ENCODE assay signal across 23 mouse cellular contexts in genomic region chr14:101878346-101879049, GRCm38 (mm10).
A peak's percentile ranks its signal among the peaks of the same experiment; 100 is the strongest.
DNase-seq lines count a peak whose midpoint lies in the region; ATAC-seq and TF ChIP-seq lines count a peak whose summit lies in the region.
"Had no signal": no experiment of that assay in that cellular context is flagged by ENCODE, and none has a peak within 500 bp of the region (broad histone marks: within the 10 kb centered on the region; RNA-seq: fewer than 3 reads in every experiment).

No protein-coding gene starts in this region.

- H3K27ac ChIP-seq in gastrocnemius, adult 2 months, result peak overlapping the region; percentile 40; the same call in 1 of the 2 replicates
- peak overlapping the region; percentile 10; the same call in 1 of the 2 replicates for H3K27ac ChIP-seq in cortical plate, adult 2 months (ENCODE audit: insufficient read depth, low read length)
- H3K27ac ChIP-seq: embryonic facial prominence, embryonic 10.5 days; forebrain, embryonic 10.5 days; limb, embryonic 15.5 days; liver, embryonic 14.5 days; lung, embryonic 15.5 days; midbrain, embryonic 13.5 days had no signal

- no peak for TF ChIP-seq CTCF in gastrocnemius, adult 2 months (IDR thresholded peaks at IDR 0.05)
- TF ChIP-seq CTCF in cortical plate, adult 2 months (IDR thresholded peaks at IDR 0.05; ENCODE audit: extremely low read depth, insufficient read depth, low read length), result no peak

- H3K4me1 ChIP-seq in cortical plate, adult 2 months (ENCODE audit: control insufficient read depth, insufficient read depth, low read length), result peaks cover 4% of the 10 kb centered on the region
- H3K4me1 ChIP-seq: forebrain, embryonic 10.5 days; midbrain, embryonic 13.5 days had no signal

- TF ChIP-seq POLR2A in cortical plate, adult 2 months (IDR thresholded peaks at IDR 0.05; ENCODE audit: extremely low read depth, insufficient read depth, low read length), result no peak

- WGBS in large intestine, adult 2 months, result 23% methylated on average over 8 of the region's 8 CpGs

- DNase-seq in gastrocnemius, adult 2 months, result no peak
- DNase-seq in gastrocnemius, adult 18-20 months (ENCODE audit: low spot score), result no peak
- peak; percentile 52 for DNase-seq in large intestine, adult 2 months (ENCODE audit: low read depth, low spot score)
- no peak for DNase-seq in right cerebral cortex, adult 18-20 months
- no peak for DNase-seq in MN1 (ENCODE audit: low spot score)
- DNase-seq: adrenal gland, adult 2 months; cerebellum, adult 8-10 months; kidney, adult 8-10 months; kidney, postnatal 10 days; left cerebral cortex, postnatal 4 days; lung, postnatal 36 days; right cerebral cortex, postnatal 25 days; thymus, postnatal 36 days had no signal

- intact Hi-C loops in gastrocnemius, adult 2 months (cut with DNase I), result loop anchor here (10.0 kb wide), 1 partner anchor 94 kb away; no protein-coding TSS in a partner anchor

- ATAC-seq in CD4-positive, CD25-positive, alpha-beta regulatory T cell, adult 4 months, result peak; percentile 8
- ATAC-seq in activated CD4-positive, CD25-positive, alpha-beta regulatory T cell, adult 4 months, result no peak
- ATAC-seq: midbrain, embryonic 13.5 days had no signal

- no peak overlapping the region for H3K4me3 ChIP-seq in gastrocnemius, adult 2 months
- no peak overlapping the region for H3K4me3 ChIP-seq in cortical plate, adult 2 months (ENCODE audit: insufficient read depth, low read length)
- H3K4me3 ChIP-seq: embryonic facial prominence, embryonic 10.5 days; forebrain, embryonic 10.5 days; limb, embryonic 15.5 days; lung, embryonic 15.5 days; megakaryocyte, embryonic 14.5 days; midbrain, embryonic 13.5 days had no signal
